Mouse (Mus musculus) hindbrain, embryonic 11.5 days (tissue): ENCODE results near the gene Akt2. TPM values are rescaled to one million over a fixed set of nuclear protein-coding genes. Genes with fewer than 3 reads are reported as not detected.

Experiments used
- ATAC-seq: fragments of 200-750 bp; cut with Nextera tagmentation; 2 replicates; pipeline ENCODE4 v1.8.0; 2017; ENCODE audit warnings: mild to moderate bottlenecking, moderate TSS enrichment, moderate library complexity; ENCODE audit not compliant: low FRiP score
- DNase-seq: peaks from one replicate; pipeline ENCODE4 v3.0.0-alpha.2; 2015; ENCODE audit warnings: low spot score
- H3K27ac ChIP-seq: fragments of 300-500 bp; sonication (generic); 2 replicates; pipeline ENCODE4 v1.5.1; 2014; ENCODE audit warnings: mild to moderate bottlenecking, low read depth, low read length
- H3K27me3 ChIP-seq: fragments of 300-500 bp; sonication (generic); 2 replicates; pipeline ENCODE4 v1.6.1; 2014; ENCODE audit warnings: mild to moderate bottlenecking, low read length, moderate library complexity, mixed read lengths; ENCODE audit not compliant: control insufficient read depth, insufficient read depth
- H3K36me3 ChIP-seq: fragments of 300-500 bp; sonication (generic); 2 replicates; pipeline ENCODE4 v1.6.1; 2014; ENCODE audit warnings: mild to moderate bottlenecking, low read length, moderate library complexity, mixed read lengths; ENCODE audit not compliant: control insufficient read depth, insufficient read depth
- H3K4me1 ChIP-seq: fragments of 300-500 bp; sonication (generic); replicated peaks from 2 replicates; pipeline ENCODE4 v1.6.1; 2014; ENCODE audit warnings: low read length, mixed read lengths; ENCODE audit not compliant: control insufficient read depth, insufficient read depth
- H3K4me2 ChIP-seq: fragments of 300-500 bp; sonication (generic); replicated peaks from 2 replicates; pipeline ENCODE4 v1.6.1; 2014; ENCODE audit warnings: mild to moderate bottlenecking, low read depth, low read length
- H3K4me3 ChIP-seq: fragments of 300-500 bp; sonication (generic); 2 replicates; pipeline ENCODE4 v1.5.1; 2014; ENCODE audit warnings: low read depth, low read length
- H3K9ac ChIP-seq: fragments of 300-500 bp; sonication (generic); 2 replicates; pipeline ENCODE4 v1.6.1; 2014; ENCODE audit warnings: low read depth, low read length
- H3K9me3 ChIP-seq: fragments of 300-500 bp; sonication (generic); 2 replicates; pipeline ENCODE4 v1.6.1; 2016; ENCODE audit warnings: low read length; ENCODE audit not compliant: control insufficient read depth
- WGBS: fragments of 180-500 bp; shearing (Covaris S2); extraction: QIAGEN DNeasy Blood & Tissue Kit; methylation state at CpG from one replicate; pipeline ENCODE4 v1.1.7; 2014; 5-methylcytosine and 5-hydroxymethylcytosine counted together
- polyA plus RNA-seq: library from polyadenylated mRNA; unstranded; fragments of >200 nt; fragmentation: Nextera tagmentation; extraction: Ambion mirVana; gene quantifications from 2 replicates; pipeline ENCODE4 v1.2.1, GENCODE M21; 2014

The Akt2 gene
- polyA plus RNA-seq, 1 experiment from 2014 or later = 67.5 TPM

- Histone ChIP-seq H3K4me2 (no peak overlapping the region; the same call in 1 of the 2 replicates), H3K4me1 (peaks cover 8% of the 10 kb centered on the region; the same call in 1 of the 2 replicates), H3K27ac (no peak overlapping the region; the same call in 1 of the 2 replicates), H3K9ac (0 out of 2 replicates have a peak overlapping the region, but pooled peaks have one; percentile 7), H3K4me3 (no peak overlapping the region), H3K27me3 (no peaks in the 10 kb centered on the region), H3K9me3 (no peaks in the 10 kb centered on the region), H3K36me3 (no peaks in the 10 kb centered on the region)
- 63% methylated on average over 10 of the region's 10 CpGs for WGBS
- ATAC-seq = no peak
- no peak for DNase-seq
Measured at GRCm38 (mm10) chr7:27596586-27597503, 5.5 kb downstream of the Akt2 start.

DNA sequence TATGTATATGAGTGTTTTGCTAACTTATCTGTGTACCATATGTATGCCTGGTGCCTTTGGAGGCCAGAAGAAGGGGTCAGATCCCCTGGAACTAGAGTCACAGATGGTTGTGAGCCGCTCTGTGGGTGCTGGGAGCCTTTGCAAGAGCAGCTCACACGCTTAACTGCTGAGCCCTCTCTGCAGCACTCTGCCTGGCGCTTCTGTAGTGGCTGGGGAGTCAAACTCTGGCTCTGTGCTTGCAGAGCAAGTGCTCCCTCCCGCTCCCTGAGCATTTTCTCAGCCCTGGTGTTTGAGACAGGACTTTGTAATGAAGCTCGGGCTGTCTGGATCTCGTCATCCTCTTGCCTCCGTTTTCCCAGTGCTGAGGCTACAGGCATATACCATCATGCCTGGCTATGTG, 6.7 kb downstream of the Akt2 start:
- Histone ChIP-seq H3K4me2 (no peak overlapping the region), H3K27me3 (no peaks in the 10 kb centered on the region), H3K9ac (no peak overlapping the region), H3K4me1 (peaks cover 5% of the 10 kb centered on the region; the same call in 1 of the 2 replicates), H3K4me3 (no peak overlapping the region), H3K27ac (no peak overlapping the region), H3K36me3 (no peaks in the 10 kb centered on the region), H3K9me3 (no peaks in the 10 kb centered on the region)
- ATAC-seq = no peak
- WGBS = 80% methylated on average over 7 of the region's 7 CpGs
- no peak for DNase-seq

- Histone ChIP-seq H3K9ac (no peak overlapping the region), H3K36me3 (no peaks in the 10 kb centered on the region), H3K9me3 (no peaks in the 10 kb centered on the region), H3K4me1 (peaks cover 7% of the 10 kb centered on the region; the same call in 1 of the 2 replicates), H3K4me3 (no peak overlapping the region), H3K27me3 (no peaks in the 10 kb centered on the region), H3K4me2 (no peak overlapping the region), H3K27ac (no peak overlapping the region; the same call in 1 of the 2 replicates)
- 75% methylated on average over 4 of the region's 4 CpGs for WGBS
- ATAC-seq (no peak), DNase-seq (no peak)
Measured at GRCm38 (mm10) chr7:27601628-27602027, 10.3 kb downstream of the Akt2 start.

DNA sequence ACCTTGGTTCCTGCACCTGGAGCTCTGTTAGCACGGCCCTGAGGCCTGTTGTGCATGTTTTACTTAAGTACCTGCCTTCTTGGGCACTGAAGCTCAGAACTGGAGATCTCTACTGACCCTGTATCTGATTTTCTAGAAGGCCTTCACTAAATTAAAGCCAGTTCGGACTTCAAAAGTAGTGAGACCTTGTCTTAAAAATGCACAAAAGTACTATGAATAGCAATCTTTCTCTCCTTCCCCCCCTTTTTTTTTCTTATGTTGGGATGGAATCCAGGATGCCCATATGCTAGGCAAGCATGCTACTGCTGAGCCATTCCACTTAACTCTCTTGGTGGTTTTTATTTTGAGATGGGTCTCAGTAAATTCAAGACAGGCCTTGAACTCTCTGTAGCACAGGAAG, 10.8 kb downstream of the Akt2 start:
- DNase-seq (no peak), ATAC-seq (no peak)
- H3K9ac ChIP-seq = no peak overlapping the region
- no peaks in the 10 kb centered on the region for H3K36me3 ChIP-seq
- no peaks in the 10 kb centered on the region for H3K9me3 ChIP-seq
- H3K27me3 ChIP-seq = no peaks in the 10 kb centered on the region
- no peak overlapping the region for H3K4me3 ChIP-seq
- no peak overlapping the region for H3K27ac ChIP-seq
- peaks cover 6% of the 10 kb centered on the region; the same call in 1 of the 2 replicates for H3K4me1 ChIP-seq
- 90% methylated on average over 2 of the region's 2 CpGs for WGBS
- no peak overlapping the region for H3K4me2 ChIP-seq

GRCm38 (mm10) chr7:27602835-27603234, 11.5 kb downstream of the Akt2 start:
- H3K9ac ChIP-seq = no peak overlapping the region
- H3K4me2 ChIP-seq = no peak overlapping the region
- H3K36me3 ChIP-seq = no peaks in the 10 kb centered on the region
- DNase-seq = no peak
- peaks cover 9% of the 10 kb centered on the region; the same call in 1 of the 2 replicates for H3K4me1 ChIP-seq
- no peak for ATAC-seq
- no peak overlapping the region for H3K27ac ChIP-seq
- H3K9me3 ChIP-seq = no peaks in the 10 kb centered on the region
- WGBS = 84% methylated on average over 7 of the region's 7 CpGs
- H3K27me3 ChIP-seq = no peaks in the 10 kb centered on the region
- H3K4me3 ChIP-seq = no peak overlapping the region

GRCm38 (mm10) chr7:27604661-27605348, 13.5 kb downstream of the Akt2 start:
- no peak for ATAC-seq
- no peak overlapping the region for H3K9ac ChIP-seq

DNA sequence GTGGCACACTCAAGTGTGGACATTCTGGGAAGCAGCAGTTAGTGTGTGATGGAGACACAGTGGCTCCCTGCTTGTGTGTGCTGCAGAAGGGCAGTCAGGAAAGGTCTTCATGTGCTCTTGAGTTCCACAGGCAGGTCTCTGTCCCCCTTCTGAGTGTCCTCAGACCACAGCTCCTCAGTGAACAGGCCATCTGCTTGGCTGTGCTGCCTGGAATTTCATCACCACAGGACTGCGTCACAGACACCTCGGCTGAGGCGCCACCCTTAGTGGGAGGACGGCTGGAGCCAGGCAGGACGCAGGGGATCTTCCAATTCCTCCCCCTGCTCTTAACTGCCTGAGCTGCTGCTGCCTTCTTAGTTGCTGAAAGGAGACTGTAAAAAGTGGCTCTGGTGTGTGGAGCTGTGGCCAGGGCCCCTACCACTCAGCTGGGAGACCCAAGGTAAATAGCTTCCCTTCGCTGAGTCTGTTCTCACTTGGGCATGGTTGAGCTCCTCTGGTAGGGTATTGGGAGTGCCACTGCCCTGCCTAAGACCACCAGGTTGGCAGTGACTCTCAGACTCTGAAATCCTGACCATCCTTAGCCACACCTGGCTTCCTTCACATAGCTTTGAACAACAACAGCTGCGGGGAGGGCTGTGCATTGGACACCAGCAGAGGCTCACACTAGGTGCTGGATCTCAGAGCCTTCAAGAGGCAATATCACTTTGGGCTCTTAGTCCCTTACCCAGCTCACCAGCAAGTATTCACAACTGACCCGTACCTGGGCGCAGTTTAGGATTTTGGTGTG, 14.3 kb downstream of the Akt2 start:
- H3K4me2 ChIP-seq = no peak overlapping the region
- no peak overlapping the region for H3K9ac ChIP-seq
- no peaks in the 10 kb centered on the region for H3K9me3 ChIP-seq
- H3K36me3 ChIP-seq = no peaks in the 10 kb centered on the region
- peaks cover 9% of the 10 kb centered on the region; the same call in 1 of the 2 replicates for H3K4me1 ChIP-seq
- WGBS = 74% methylated on average over 9 of the region's 9 CpGs
- H3K4me3 ChIP-seq = no peak overlapping the region
- H3K27ac ChIP-seq = no peak overlapping the region
- ATAC-seq (no peak), DNase-seq (no peak)
- H3K27me3 ChIP-seq = no peaks in the 10 kb centered on the region

More at GRCm38 (mm10) chr7:27604661-27605348, 13.5 kb downstream of the Akt2 start:
- WGBS = 47% methylated on average over 5 of the region's 5 CpGs
- Histone ChIP-seq H3K4me3 (no peak overlapping the region), H3K9me3 (no peaks in the 10 kb centered on the region), H3K36me3 (no peaks in the 10 kb centered on the region), H3K27me3 (no peaks in the 10 kb centered on the region), H3K4me1 (peaks cover 9% of the 10 kb centered on the region; the same call in 1 of the 2 replicates), H3K4me2 (no peak overlapping the region), H3K27ac (no peak overlapping the region)
- no peak for DNase-seq
